Mouse (Mus musculus): ENCODE measurements at regions not wholly inside any gene's neighbourhood (a gene's known extent, or its start where the extent isn't known, plus 50 kb on each side); places are given as distances from the start of the nearest gene placed in this dataset.

DNA sequence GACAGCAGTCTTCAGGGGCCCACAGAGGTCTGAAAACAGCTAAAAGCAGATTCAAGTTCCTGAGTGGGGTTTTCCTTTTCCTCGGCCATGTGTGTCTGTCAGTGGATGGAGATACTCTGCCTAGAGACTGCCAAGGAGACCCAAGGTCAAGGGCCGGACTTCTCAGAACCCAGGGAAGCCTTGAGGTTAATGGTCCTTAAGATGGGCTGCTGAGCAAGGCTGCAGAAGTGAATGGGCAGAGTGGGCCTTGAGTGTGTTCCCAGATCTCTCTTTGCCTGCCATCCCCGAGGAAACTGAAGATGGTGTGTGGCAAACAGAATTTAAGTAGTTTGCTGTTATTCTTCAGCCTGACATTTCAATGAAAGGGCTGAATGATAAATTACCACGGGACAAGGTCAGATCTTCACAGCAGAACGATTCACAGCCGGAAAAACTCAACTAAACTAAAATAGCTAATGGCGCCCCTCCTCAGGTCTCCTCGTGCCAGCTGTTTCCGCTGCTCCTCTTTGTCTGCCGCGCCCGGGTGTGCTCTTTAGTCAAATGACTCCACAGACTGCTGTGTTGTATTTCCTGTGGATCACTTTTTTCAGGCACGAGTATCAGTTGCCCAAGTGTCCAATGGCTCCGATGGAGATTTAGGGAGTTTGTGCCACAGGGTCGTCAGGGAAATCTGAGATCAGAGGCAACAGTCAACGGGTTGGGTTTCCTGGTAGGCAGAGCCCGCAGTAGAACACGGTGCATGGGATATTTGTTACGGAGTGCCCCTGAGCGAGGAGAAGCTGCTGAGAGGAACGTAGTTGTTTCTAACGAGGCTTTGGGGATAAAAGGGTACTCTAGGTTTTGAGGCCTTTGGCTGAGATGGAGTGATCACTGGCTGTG, 93.5 kb upstream of the Tut7 start:
- no peak for ATAC-seq (ENCODE audit: low FRiP score)
- H3K9me3 ChIP-seq, result no peaks in the 10 kb centered on the region
- no peak overlapping the region for H3K9ac ChIP-seq
- no peaks in the 10 kb centered on the region for H3K36me3 ChIP-seq (replicated peaks)
- WGBS, result 86% methylated on average over 22 of the region's 22 CpGs
- H3K4me3 ChIP-seq (replicated peaks), result no peak overlapping the region
- no peaks in the 10 kb centered on the region for H3K27me3 ChIP-seq
- H3K4me1 ChIP-seq, result no peaks in the 10 kb centered on the region
- H3K27ac ChIP-seq, result no peak overlapping the region
- no peak overlapping the region for H3K4me2 ChIP-seq

DNA sequence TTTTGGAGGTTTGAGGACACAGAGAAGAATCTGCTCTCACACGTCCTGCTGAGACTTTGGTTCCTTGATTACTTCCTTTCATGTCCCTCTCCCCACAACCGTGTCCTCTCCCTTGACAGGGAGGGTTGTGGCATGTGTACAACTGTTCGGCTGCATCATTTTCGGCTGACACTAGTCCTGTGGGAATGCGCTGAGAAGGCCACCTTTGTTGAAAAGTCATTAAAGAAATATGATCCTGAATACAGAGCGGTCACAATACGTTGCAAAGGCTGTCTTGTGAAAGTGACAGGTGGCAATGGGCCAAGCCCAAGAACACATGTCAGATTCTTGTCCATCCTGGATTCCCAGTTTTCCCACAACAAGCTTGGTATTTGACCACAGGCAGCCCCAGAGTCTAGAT, 92.8 kb upstream of the Tut7 start:
- no peaks in the 10 kb centered on the region for H3K36me3 ChIP-seq (replicated peaks)
- WGBS, result 88% methylated on average over 7 of the region's 7 CpGs

DNA sequence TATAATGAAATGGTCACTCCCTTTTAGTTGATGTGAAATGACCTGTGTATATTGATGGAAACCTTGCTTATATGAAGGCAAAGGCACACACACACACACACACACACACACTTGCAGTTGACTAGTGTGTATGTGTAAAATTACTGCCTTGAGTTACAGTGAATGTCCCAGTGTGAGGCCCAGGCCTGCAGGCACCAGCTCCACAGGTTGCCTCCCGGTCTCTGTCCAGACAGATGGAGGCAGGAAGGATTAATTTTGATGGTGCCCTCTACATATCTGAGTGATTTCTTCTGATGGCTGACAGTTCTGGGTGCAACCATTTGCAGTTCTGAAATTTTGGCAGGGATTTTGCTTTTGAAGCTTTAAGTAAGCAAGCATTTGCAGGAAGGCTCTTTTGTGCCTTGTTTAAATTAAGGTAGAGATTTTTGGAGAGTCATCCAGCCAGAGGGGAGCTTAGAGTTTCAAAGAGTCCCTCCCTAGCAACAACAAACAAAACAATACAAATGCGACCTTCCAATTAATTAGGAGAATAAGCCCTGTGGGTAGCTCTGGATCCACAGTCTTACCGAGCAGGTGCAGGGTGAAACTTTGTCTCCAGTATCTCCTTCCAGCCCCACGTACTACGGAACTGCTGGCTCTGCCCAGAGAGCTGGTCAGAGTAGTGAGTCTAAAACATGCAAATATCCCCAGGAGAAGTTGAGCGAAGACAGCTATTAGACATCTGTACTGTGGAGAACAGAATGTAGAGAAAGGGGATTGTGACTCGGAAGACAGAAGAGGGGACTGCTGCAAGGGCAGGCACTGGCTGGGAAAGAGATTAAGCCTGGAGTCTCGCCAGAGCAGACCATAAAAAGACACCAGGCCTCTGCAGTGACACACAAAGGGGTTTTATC, 87.5 kb upstream of the Tut7 start:
- H3K36me3 ChIP-seq (replicated peaks), result no peaks in the 10 kb centered on the region
- ATAC-seq (ENCODE audit: low FRiP score), result no peak; the same call in 1 of the 2 replicates
- no peak overlapping the region for H3K4me3 ChIP-seq (replicated peaks)
- H3K4me1 ChIP-seq, result peaks cover 17% of the 10 kb centered on the region
- H3K4me2 ChIP-seq, result 0 out of 2 replicates have a peak overlapping the region, but pooled peaks have one; percentile 8
- H3K27me3 ChIP-seq, result no peaks in the 10 kb centered on the region
- 6% methylated on average over 8 of the region's 8 CpGs for WGBS
- peaks cover 3% of the 10 kb centered on the region; the same call in 1 of the 2 replicates for H3K9me3 ChIP-seq
- H3K9ac ChIP-seq, result no peak overlapping the region
- H3K27ac ChIP-seq, result peak overlapping the region; percentile 79

More for the DNA sequence above, 92.8 kb upstream of the Tut7 start:
- Histone ChIP-seq H3K27ac (no peak overlapping the region), H3K9ac (no peak overlapping the region), H3K4me1 (peaks cover 6% of the 10 kb centered on the region; the same call in 1 of the 2 replicates), H3K27me3 (no peaks in the 10 kb centered on the region), H3K4me2 (no peak overlapping the region), H3K4me3 (replicated peaks) (no peak overlapping the region), H3K9me3 (no peaks in the 10 kb centered on the region)
- no peak for ATAC-seq (ENCODE audit: low FRiP score)

DNA sequence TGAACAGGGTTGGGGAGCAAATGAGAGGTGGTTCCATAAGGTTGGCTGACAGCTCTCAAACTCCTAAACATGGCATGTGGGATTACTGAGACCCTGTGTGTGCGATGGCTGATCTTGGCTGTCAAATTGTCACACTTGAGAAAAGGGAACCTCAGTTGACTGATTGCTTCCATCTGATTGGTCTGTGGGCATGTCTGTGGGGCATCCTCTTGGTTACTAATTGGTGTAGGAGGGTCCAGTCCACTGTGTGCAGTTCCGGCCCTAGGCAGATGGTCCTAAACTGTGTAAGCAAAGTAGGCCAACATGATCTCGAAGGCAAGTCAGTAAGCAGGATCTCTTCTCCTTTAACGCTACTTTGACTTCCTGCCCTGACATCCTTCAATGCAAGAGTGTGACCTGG, 86.5 kb upstream of the Tut7 start:
- Histone ChIP-seq H3K4me2 (no peak overlapping the region), H3K27ac (peak overlapping the region; percentile 31; the same call in 1 of the 2 replicates), H3K4me1 (peaks cover 19% of the 10 kb centered on the region), H3K36me3 (replicated peaks) (no peaks in the 10 kb centered on the region), H3K9me3 (peaks cover 3% of the 10 kb centered on the region; the same call in 1 of the 2 replicates), H3K4me3 (replicated peaks) (no peak overlapping the region), H3K27me3 (no peaks in the 10 kb centered on the region), H3K9ac (no peak overlapping the region)
- WGBS, result 92% methylated on average over 4 of the region's 4 CpGs
- ATAC-seq (ENCODE audit: low FRiP score), result no peak

DNA sequence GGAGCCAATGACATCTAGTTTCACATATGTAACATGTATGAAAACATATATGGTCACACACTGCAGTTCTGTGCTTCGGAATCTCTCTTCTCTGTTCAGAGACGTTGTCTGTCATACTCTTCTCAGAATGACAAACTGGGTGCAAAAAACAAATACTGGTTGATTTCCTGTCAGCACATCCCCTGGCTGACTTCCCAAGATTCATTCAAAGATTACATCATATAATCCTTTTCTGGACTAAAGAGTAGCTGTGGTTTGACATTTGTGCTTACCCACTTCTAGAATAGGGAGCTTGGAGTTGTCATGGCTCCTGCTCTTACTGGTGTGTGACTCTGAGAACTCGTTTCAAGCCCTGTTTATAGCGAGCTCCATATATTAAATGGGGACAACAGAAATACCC, 85.8 kb upstream of the Tut7 start:
- Histone ChIP-seq H3K27me3 (no peaks in the 10 kb centered on the region), H3K4me1 (peaks cover 19% of the 10 kb centered on the region), H3K4me2 (no peak overlapping the region), H3K9me3 (peaks cover 3% of the 10 kb centered on the region; the same call in 1 of the 2 replicates), H3K9ac (no peak overlapping the region), H3K4me3 (replicated peaks) (no peak overlapping the region), H3K27ac (no peak overlapping the region), H3K36me3 (replicated peaks) (no peaks in the 10 kb centered on the region)
- WGBS, result 95% methylated on average over 4 of the region's 4 CpGs
- ATAC-seq (ENCODE audit: low FRiP score), result no peak

DNA sequence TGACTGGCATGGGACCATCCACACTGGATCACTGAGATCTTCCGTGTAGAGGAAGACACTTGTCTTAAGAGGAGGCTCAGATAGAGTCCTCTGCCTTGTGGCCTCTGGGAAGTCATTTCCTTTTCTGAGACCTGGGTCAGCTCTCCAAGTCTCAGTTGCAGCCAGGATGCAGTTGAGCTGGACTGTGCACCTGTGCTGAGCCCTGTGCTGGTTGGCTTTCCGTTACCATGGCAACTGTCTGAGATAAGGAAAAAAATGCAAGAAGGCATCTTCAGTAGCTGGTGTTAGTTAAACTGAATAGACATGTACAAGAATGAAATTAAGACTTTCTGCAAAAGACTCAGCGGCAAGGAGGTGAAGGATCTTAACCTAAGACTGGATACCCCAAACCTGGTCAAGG, 82.5 kb upstream of the Tut7 start:
- ATAC-seq (ENCODE audit: low FRiP score), result no peak
- Histone ChIP-seq H3K36me3 (replicated peaks) (no peaks in the 10 kb centered on the region), H3K4me3 (replicated peaks) (no peak overlapping the region), H3K9ac (no peak overlapping the region), H3K4me1 (peaks cover 17% of the 10 kb centered on the region), H3K27me3 (no peaks in the 10 kb centered on the region; the same call in 1 of the 2 replicates), H3K4me2 (no peak overlapping the region), H3K9me3 (peaks cover 3% of the 10 kb centered on the region; the same call in 1 of the 2 replicates), H3K27ac (no peak overlapping the region)
- 85% methylated on average over 3 of the region's 3 CpGs for WGBS

DNA sequence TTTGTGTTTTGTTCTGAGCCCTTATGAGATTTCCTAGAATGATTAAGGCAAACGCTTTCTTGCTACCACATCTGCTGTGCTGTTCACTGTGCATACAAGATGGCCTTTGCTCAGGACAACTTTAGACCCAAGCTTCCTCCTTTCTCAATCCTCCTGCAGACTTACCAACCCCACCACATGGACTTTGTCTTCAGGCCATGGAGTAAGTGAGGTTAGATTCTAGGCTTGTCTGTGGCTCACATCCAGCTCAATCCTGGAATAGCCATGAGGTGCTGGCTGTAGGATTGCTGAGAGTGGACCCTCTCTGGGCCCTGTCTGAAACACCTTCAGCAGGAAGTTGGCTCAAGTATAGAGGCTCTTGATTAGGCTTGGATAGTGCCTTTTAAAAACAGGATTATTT, 81.5 kb upstream of the Tut7 start:
- no peaks in the 10 kb centered on the region for H3K36me3 ChIP-seq (replicated peaks)
- H3K9ac ChIP-seq, result no peak overlapping the region
- ATAC-seq (ENCODE audit: low FRiP score), result no peak
- H3K27me3 ChIP-seq, result no peaks in the 10 kb centered on the region; the same call in 1 of the 2 replicates
- H3K4me1 ChIP-seq, result peaks cover 14% of the 10 kb centered on the region; the same call in 1 of the 2 replicates
- peaks cover 3% of the 10 kb centered on the region; the same call in 1 of the 2 replicates for H3K9me3 ChIP-seq
- no peak overlapping the region for H3K4me2 ChIP-seq
- H3K4me3 ChIP-seq (replicated peaks), result no peak overlapping the region
- no peak overlapping the region for H3K27ac ChIP-seq
- WGBS, result 94% methylated on average over 1 of the region's 1 CpGs

DNA sequence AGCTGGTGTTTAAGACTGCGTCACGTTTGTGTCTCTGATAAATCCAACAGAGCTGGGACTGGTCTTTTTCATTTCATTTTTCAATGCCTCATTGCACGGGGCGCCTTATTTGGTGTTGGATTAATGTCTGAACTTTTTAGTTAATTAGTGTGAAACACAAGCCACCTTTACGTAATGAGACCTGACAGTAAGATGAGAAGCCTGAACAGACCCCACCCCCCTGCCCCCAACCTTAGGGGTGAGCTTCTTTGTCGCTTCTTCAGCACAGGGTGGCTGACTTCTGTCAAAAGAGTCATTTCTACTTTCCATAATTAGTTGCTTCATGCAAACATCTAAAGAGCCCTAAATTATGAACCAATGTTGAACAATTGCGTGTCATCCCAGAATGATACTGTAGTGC, 76.6 kb upstream of the Tut7 start:
- Histone ChIP-seq H3K9me3 (no peaks in the 10 kb centered on the region), H3K4me1 (peaks cover 10% of the 10 kb centered on the region; the same call in 1 of the 2 replicates), H3K4me3 (replicated peaks) (no peak overlapping the region), H3K4me2 (no peak overlapping the region), H3K27ac (no peak overlapping the region), H3K27me3 (no peaks in the 10 kb centered on the region; the same call in none of the 2 replicates), H3K36me3 (replicated peaks) (no peaks in the 10 kb centered on the region), H3K9ac (no peak overlapping the region)
- ATAC-seq (ENCODE audit: low FRiP score), result no peak
- 52% methylated on average over 7 of the region's 7 CpGs for WGBS

DNA sequence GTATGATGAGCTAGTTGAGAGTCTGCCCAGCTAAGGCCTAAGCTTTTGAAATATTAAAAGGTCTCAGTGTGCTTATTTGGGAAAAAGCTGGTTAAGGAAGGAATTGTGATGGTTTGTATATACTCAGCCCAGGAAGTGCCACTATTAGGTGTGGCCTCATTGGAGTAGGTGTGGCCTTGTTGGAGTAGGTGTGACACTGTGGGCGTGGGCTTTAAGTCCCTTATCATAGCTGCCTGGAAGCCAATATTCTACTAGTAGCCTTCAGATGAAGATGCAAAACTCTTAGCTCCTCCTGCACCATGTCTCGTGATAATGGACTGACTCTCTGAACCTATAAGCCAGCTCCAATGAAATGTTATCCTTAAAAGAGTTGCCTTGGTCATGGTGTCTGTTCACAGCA, 72.8 kb upstream of the Tut7 start:
- Histone ChIP-seq H3K36me3 (replicated peaks) (no peaks in the 10 kb centered on the region), H3K4me1 (peaks cover 18% of the 10 kb centered on the region), H3K9ac (no peak overlapping the region), H3K4me3 (replicated peaks) (no peak overlapping the region), H3K4me2 (no peak overlapping the region), H3K9me3 (no peaks in the 10 kb centered on the region), H3K27ac (no peak overlapping the region), H3K27me3 (no peaks in the 10 kb centered on the region; the same call in none of the 2 replicates)
- ATAC-seq (ENCODE audit: low FRiP score), result no peak
- WGBS, result 86% methylated on average over 2 of the region's 2 CpGs

DNA sequence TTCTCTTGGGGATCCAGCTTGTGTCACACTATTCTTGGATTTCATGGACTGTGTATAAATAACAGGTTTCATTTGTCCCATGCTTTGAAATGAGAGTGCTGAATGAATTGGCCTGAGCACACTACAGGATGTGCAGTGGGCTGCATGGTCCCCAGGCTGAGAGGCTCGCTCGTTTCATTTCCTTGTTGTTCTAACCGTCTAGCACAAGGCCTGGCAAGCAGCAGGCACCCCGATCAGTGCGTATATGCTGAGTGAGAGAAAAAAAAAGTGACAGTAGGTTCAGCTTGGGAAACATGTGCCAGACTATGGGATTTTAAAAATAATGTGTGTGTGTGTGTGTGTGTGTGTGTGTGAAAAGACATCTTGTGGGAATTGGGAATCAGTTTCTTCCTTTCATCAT, 71.1 kb upstream of the Tut7 start:
- H3K36me3 ChIP-seq (replicated peaks), result no peaks in the 10 kb centered on the region
- peaks cover 22% of the 10 kb centered on the region for H3K4me1 ChIP-seq
- H3K27me3 ChIP-seq, result no peaks in the 10 kb centered on the region; the same call in none of the 2 replicates
- H3K4me3 ChIP-seq (replicated peaks), result no peak overlapping the region
- H3K4me2 ChIP-seq, result no peak overlapping the region
- WGBS, result 70% methylated on average over 5 of the region's 5 CpGs
- no peak for ATAC-seq (ENCODE audit: low FRiP score)
- H3K27ac ChIP-seq, result no peak overlapping the region
- H3K9me3 ChIP-seq, result no peaks in the 10 kb centered on the region
- H3K9ac ChIP-seq, result no peak overlapping the region

DNA sequence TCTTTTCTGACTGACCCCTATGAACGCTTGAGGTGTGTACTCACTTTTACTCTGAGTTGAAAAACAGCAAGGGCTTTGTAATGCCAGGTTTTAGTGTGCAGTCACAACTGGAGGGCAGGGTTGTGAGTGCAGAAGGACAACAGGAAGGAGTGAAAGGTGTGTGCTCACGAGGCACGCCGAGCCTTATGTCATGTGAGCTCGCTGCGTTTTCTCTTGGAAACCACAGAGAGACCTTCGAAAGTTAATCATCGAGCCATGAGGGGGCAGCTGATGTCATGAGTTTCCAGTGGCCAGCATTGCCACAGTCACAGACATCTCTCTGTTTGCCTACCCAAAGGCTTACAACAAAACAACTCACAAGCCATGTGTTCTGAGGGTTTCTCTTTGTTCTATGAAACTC, 70.0 kb upstream of the Tut7 start:
- Histone ChIP-seq H3K4me2 (no peak overlapping the region), H3K9ac (no peak overlapping the region), H3K9me3 (no peaks in the 10 kb centered on the region), H3K4me1 (peaks cover 22% of the 10 kb centered on the region), H3K36me3 (replicated peaks) (no peaks in the 10 kb centered on the region), H3K27ac (no peak overlapping the region), H3K4me3 (replicated peaks) (no peak overlapping the region), H3K27me3 (no peaks in the 10 kb centered on the region; the same call in none of the 2 replicates)
- no peak for ATAC-seq (ENCODE audit: low FRiP score)
- WGBS, result 75% methylated on average over 8 of the region's 8 CpGs

DNA sequence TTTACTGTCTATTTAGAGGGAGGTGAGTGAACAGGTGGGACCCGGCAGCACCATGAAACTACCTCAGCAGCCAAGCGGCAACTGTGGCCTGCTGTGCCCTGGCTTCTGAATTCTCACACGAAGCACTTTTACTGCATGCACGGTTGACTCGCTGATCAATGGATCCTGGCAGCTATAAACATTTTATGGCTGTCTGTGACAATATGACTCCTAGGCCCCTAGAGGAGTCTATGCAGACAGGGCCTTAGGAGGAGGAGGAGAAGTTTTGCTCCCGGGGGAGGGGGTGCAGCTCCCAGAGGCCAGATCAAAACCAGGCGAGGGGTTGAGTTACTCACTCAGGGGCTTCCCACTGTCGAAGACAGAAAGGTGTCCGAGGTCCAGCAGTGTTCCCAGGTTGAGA, 69.4 kb upstream of the Tut7 start:
- Histone ChIP-seq H3K36me3 (replicated peaks) (no peaks in the 10 kb centered on the region), H3K4me1 (peaks cover 22% of the 10 kb centered on the region), H3K4me2 (no peak overlapping the region), H3K27me3 (no peaks in the 10 kb centered on the region; the same call in none of the 2 replicates), H3K9ac (no peak overlapping the region), H3K9me3 (no peaks in the 10 kb centered on the region), H3K27ac (no peak overlapping the region), H3K4me3 (replicated peaks) (no peak overlapping the region)
- no peak for ATAC-seq (ENCODE audit: low FRiP score)
- WGBS, result 49% methylated on average over 9 of the region's 9 CpGs
